Mouse (Mus musculus) hindbrain, embryonic 16.5 days (tissue): ENCODE measurements around the gene Snrnp70. TPM values are rescaled to one million over a fixed set of nuclear protein-coding genes. Genes with fewer than 3 reads are reported as not detected.
"Not testable (repeated sequence)": the region's sequence is repeated elsewhere in the genome, so short reads cannot be mapped to it uniquely, and the experiment has no call there.

ENCODE experiments used
- ATAC-seq: fragments of 200-750 bp; cut with Nextera tagmentation; 2 replicates; pipeline ENCODE4 v1.8.0; 2017; ENCODE audit warnings: moderate TSS enrichment, moderate library complexity
- H3K27ac ChIP-seq: fragments of 300-500 bp; sonication (generic); 2 replicates; pipeline ENCODE4 v1.5.1; 2014; ENCODE audit warnings: low read depth, mild to moderate bottlenecking, control low read depth, low read length, moderate library complexity
- H3K27me3 ChIP-seq: fragments of 300-500 bp; sonication (generic); replicated peaks from 2 replicates; pipeline ENCODE4 v1.6.1; 2014; ENCODE audit warnings: low read length; ENCODE audit not compliant: control insufficient read depth, insufficient read depth
- H3K36me3 ChIP-seq: fragments of 300-500 bp; sonication (generic); 2 replicates; pipeline ENCODE4 v1.6.1; 2014; ENCODE audit warnings: mild to moderate bottlenecking, low read length, moderate library complexity, mixed read lengths; ENCODE audit not compliant: control insufficient read depth, insufficient read depth
- H3K4me1 ChIP-seq: fragments of 300-500 bp; sonication (generic); 2 replicates; pipeline ENCODE4 v1.6.1; 2014; ENCODE audit warnings: low read depth, low read length; ENCODE audit not compliant: control insufficient read depth, insufficient read depth
- H3K4me2 ChIP-seq: fragments of 300-500 bp; sonication (generic); 2 replicates; pipeline ENCODE4 v1.6.1; 2014; ENCODE audit warnings: mild to moderate bottlenecking, low read length, control low read depth, moderate library complexity
- H3K4me3 ChIP-seq: fragments of 300-500 bp; sonication (generic); 2 replicates; pipeline ENCODE4 v1.5.1; 2014; ENCODE audit warnings: mild to moderate bottlenecking, low read length, control low read depth, moderate library complexity
- H3K9ac ChIP-seq: fragments of 300-500 bp; sonication (generic); 2 replicates; pipeline ENCODE4 v1.6.1; 2014; ENCODE audit warnings: low read depth, mild to moderate bottlenecking, control low read depth, low read length, moderate library complexity
- H3K9me3 ChIP-seq: fragments of 300-500 bp; sonication (generic); 2 replicates; pipeline ENCODE4 v1.6.1; 2014; ENCODE audit warnings: mild to moderate bottlenecking, low read length, moderate library complexity; ENCODE audit not compliant: control insufficient read depth
- WGBS: fragments of 180-500 bp; shearing (Covaris S2); extraction: QIAGEN DNeasy Blood & Tissue Kit; methylation state at CpG from one replicate; pipeline ENCODE4 v1.1.7; 2014; 5-methylcytosine and 5-hydroxymethylcytosine counted together
- polyA plus RNA-seq: library from polyadenylated mRNA; unstranded; fragments of >200 nt; fragmentation: Nextera tagmentation; extraction: Ambion mirVana; gene quantifications from 2 replicates; pipeline ENCODE4 v1.2.1, GENCODE M21; 2015

Snrnp70 gene
- polyA plus RNA-seq, 1 experiment from 2014 or later: 161 TPM

DNA sequence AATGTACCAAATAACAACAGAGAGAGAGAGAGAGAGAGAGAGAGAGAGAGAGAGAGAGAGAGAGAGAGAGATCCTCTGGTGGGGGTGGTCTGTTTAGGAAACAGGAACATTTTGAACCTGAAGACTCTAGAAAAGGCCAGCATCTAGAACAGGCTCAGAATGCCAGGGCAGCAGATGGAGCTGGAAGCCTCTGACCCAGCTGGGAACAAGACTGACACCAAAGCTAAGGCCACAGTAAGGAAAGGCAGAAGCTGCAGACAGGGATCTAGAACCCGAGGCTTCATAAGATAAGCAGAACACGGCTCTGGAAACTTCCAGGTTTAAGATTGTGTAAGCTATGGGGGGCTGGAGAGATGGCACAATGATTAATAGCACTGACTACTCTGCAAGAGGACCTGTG, 31.6 kb downstream of the Snrnp70 start:
- Histone ChIP-seq H3K4me3 (no peak overlapping the region), H3K27ac (no peak overlapping the region), H3K4me2 (no peak overlapping the region), H3K9me3 (no peaks in the 10 kb centered on the region), H3K9ac (no peak overlapping the region), H3K4me1 (peaks cover 35% of the 10 kb centered on the region), H3K36me3 (peaks cover 4% of the 10 kb centered on the region), H3K27me3 (peaks cover 2% of the 10 kb centered on the region; the same call in 1 of the 2 replicates)
- 93% methylated on average over 2 of the region's 2 CpGs for WGBS
- ATAC-seq: no peak

GRCm38 (mm10) chr7:45362801-45363200, 32.7 kb downstream of the Snrnp70 start:
- Histone ChIP-seq H3K9me3 (no peaks in the 10 kb centered on the region), H3K4me1 (peaks cover 29% of the 10 kb centered on the region), H3K27me3 (no peaks in the 10 kb centered on the region), H3K36me3 (peaks cover 5% of the 10 kb centered on the region), H3K4me3 (no peak overlapping the region), H3K9ac (no peak overlapping the region), H3K4me2 (no peak overlapping the region), H3K27ac (no peak overlapping the region)
- no peak for ATAC-seq
- WGBS: 7% methylated on average over 13 of the region's 13 CpGs

GRCm38 (mm10) chr7:45361243-45361804, 34.2 kb downstream of the Snrnp70 start:
- Histone ChIP-seq H3K36me3 (peaks cover 12% of the 10 kb centered on the region), H3K4me2 (peak overlapping the region; percentile 95), H3K4me3 (peak overlapping the region; percentile 54), H3K27me3 (no peaks in the 10 kb centered on the region), H3K9me3 (no peaks in the 10 kb centered on the region), H3K27ac (peak overlapping the region; percentile 77), H3K9ac (peak overlapping the region; percentile 76), H3K4me1 (peaks cover 28% of the 10 kb centered on the region)
- 1% methylated on average over 43 of the region's 43 CpGs for WGBS
- peak; percentile 91 for ATAC-seq

DNA sequence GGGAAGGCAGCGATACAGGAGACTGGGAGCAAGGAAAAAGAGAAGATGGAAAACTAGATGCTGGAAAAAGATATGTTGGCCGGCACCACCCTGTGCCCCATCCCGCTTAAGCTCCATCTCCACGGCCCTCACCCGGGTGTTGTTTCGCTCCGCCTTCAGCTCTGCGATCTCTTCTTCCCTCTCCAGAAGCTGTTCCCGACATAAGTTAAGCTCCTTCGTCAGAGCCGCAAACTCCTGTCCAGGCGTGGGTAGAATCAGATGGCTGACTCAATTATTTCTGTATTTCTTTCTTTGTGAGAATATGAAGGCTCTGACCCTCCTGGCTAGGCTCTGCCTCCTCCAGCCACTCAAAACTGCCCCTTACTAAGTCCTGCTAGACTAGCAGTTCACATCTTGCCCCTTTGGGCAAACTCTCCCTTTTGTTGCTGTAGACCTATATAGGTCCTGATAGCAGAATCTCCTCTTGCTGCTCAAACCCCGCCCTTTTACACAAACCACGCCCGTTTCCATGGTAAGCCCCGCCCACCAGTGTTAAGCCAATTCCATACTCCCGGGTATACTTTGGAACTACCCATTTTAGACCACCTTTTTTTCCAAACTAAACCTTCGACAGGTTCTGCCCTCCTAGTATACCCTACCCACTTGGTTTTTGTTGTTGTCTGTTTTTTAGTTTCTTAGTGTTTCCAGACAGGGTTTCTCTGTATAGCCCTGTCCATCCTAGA, 35.0 kb downstream of the Snrnp70 start:
- Histone ChIP-seq H3K27ac (no peak overlapping the region), H3K27me3 (no peaks in the 10 kb centered on the region), H3K4me1 (peaks cover 23% of the 10 kb centered on the region), H3K4me2 (peak overlapping the region; percentile 95), H3K9ac (no peak overlapping the region), H3K9me3 (no peaks in the 10 kb centered on the region), H3K4me3 (no peak overlapping the region; the same call in 1 of the 2 replicates), H3K36me3 (peaks cover 13% of the 10 kb centered on the region)
- no peak for ATAC-seq
- 51% methylated on average over 18 of the region's 18 CpGs for WGBS

DNA sequence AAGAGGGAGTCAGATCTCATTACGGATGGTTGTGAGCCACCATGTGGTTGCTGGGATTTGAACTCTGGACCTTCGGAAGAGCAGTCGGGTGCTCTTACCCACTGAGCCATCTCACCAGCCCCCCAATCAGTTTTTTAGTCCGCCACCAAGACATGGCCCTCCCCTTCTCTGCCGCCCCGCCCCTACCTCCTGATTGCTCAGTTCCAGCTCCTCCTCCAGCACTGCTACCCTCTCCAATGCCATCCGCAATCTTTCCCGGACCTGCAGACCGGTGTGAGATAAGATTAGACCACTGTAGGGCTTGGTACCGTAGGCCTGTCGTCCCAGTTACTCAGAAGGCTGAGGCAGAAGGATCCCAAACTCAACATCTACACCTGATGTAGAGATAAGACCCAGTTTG, 36.5 kb downstream of the Snrnp70 start:
- Histone ChIP-seq H3K36me3 (peaks cover 14% of the 10 kb centered on the region), H3K4me1 (peaks cover 13% of the 10 kb centered on the region)
- not testable (repeated sequence) for H3K4me2 ChIP-seq, H3K27ac ChIP-seq, H3K9ac ChIP-seq, H3K27me3 ChIP-seq, ATAC-seq, H3K4me3 ChIP-seq, H3K9me3 ChIP-seq
- 61% methylated on average over 10 of the region's 11 CpGs for WGBS

GRCm38 (mm10) chr7:45356087-45356486, 39.5 kb downstream of the Snrnp70 start:
- Histone ChIP-seq H3K4me3 (no peak overlapping the region), H3K27ac (no peak overlapping the region), H3K4me1 (peaks cover 1% of the 10 kb centered on the region; the same call in 1 of the 2 replicates), H3K4me2 (no peak overlapping the region), H3K9me3 (no peaks in the 10 kb centered on the region), H3K9ac (no peak overlapping the region), H3K36me3 (peaks cover 23% of the 10 kb centered on the region), H3K27me3 (no peaks in the 10 kb centered on the region)
- no peak for ATAC-seq
- WGBS: 59% methylated on average over 13 of the region's 13 CpGs

- Histone ChIP-seq H3K27me3 (no peaks in the 10 kb centered on the region), H3K27ac (no peak overlapping the region), H3K4me3 (no peak overlapping the region), H3K9ac (no peak overlapping the region), H3K36me3 (peaks cover 23% of the 10 kb centered on the region), H3K4me1 (no peaks in the 10 kb centered on the region), H3K4me2 (no peak overlapping the region), H3K9me3 (no peaks in the 10 kb centered on the region)
- WGBS: 81% methylated on average over 15 of the region's 15 CpGs
- no peak for ATAC-seq
Observed at GRCm38 (mm10) chr7:45355318-45356020, 40.1 kb downstream of the Snrnp70 start.

DNA sequence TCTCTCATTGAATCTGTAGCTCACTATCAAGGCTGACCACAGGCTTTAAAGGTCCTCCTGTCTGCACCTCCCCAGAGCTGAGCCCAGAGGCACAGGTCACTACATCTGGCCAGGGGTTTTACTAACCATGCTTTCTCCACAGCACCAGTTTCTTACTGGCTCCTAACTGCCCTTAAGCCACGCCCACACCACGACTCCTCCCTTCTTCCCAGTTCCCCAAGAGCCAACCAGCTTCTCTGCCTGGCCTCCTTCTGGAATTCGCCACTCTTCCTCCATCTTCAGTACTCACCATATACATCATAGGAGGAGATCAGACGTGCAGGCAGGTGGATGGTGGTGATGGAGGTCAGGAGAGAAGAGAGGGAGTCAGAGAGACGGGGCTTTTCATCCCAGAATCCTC, 42.5 kb downstream of the Snrnp70 start:
- no peak for ATAC-seq
- H3K4me3 ChIP-seq: no peak overlapping the region

GRCm38 (mm10) chr7:45346905-45347304, 48.6 kb downstream of the Snrnp70 start:
- ATAC-seq: no peak
- Histone ChIP-seq H3K9me3 (no peaks in the 10 kb centered on the region), H3K4me3 (no peak overlapping the region), H3K27me3 (no peaks in the 10 kb centered on the region), H3K27ac (no peak overlapping the region), H3K4me2 (no peak overlapping the region), H3K4me1 (no peaks in the 10 kb centered on the region), H3K9ac (no peak overlapping the region), H3K36me3 (peaks cover 37% of the 10 kb centered on the region)
- WGBS: 76% methylated on average over 13 of the region's 13 CpGs

More for the DNA sequence above, 42.5 kb downstream of the Snrnp70 start:
- 21% methylated on average over 5 of the region's 5 CpGs for WGBS
- H3K27ac ChIP-seq: no peak overlapping the region
- no peak overlapping the region for H3K4me2 ChIP-seq
- H3K27me3 ChIP-seq: no peaks in the 10 kb centered on the region
- no peaks in the 10 kb centered on the region for H3K9me3 ChIP-seq
- H3K36me3 ChIP-seq: peaks cover 32% of the 10 kb centered on the region
- H3K4me1 ChIP-seq: no peaks in the 10 kb centered on the region
- no peak overlapping the region for H3K9ac ChIP-seq
